Mouse (Mus musculus): ENCODE results near the gene Rab3c. TPM values are rescaled to one million over a fixed set of nuclear protein-coding genes. Genes with fewer than 3 reads are reported as not detected.

The Rab3c gene
- polyA plus RNA-seq, 1 experiment = 0.26 TPM

GRCm38 (mm10) chr13:110018941-110019743, 261.7 kb downstream of the Rab3c start:
- peak; percentile 4 for DNase-seq
- 7% methylated on average over 20 of the region's 20 CpGs for WGBS
- Histone ChIP-seq H3K4me3 (replicated peaks; ENCODE audit: extremely low read depth, low read depth, low read length) (no peak overlapping the region), H3K4me1 (ENCODE audit: control insufficient read depth, insufficient read depth, low read length) (peaks cover 5% of the 10 kb centered on the region; the same call in 1 of the 2 replicates)
- TF ChIP-seq CTCF (IDR thresholded peaks at IDR 0.05; ENCODE audit: insufficient read depth, low read length) (no peak), POLR2A (IDR thresholded peaks at IDR 0.05; ENCODE audit: borderline replicate concordance, extremely low read depth, low read depth, low read length) (no peak)

GRCm38 (mm10) chr13:110018431-110018901, 262.3 kb downstream of the Rab3c start:
- peak; percentile 68 for DNase-seq
- TF ChIP-seq POLR2A (IDR thresholded peaks at IDR 0.05; ENCODE audit: borderline replicate concordance, extremely low read depth, low read depth, low read length) = no peak
- TF ChIP-seq CTCF (IDR thresholded peaks at IDR 0.05; ENCODE audit: insufficient read depth, low read length) = peak; percentile 86
- WGBS = 1% methylated on average over 17 of the region's 17 CpGs
- Histone ChIP-seq H3K4me3 (replicated peaks; ENCODE audit: extremely low read depth, low read depth, low read length) (peak overlapping the region; percentile 43), H3K4me1 (ENCODE audit: control insufficient read depth, insufficient read depth, low read length) (peaks cover 5% of the 10 kb centered on the region; the same call in 1 of the 2 replicates)

- TF ChIP-seq POLR2A (IDR thresholded peaks at IDR 0.05; ENCODE audit: borderline replicate concordance, extremely low read depth, low read depth, low read length) = no peak
- TF ChIP-seq CTCF (IDR thresholded peaks at IDR 0.05; ENCODE audit: insufficient read depth, low read length) = no peak
- Histone ChIP-seq H3K4me3 (replicated peaks; ENCODE audit: extremely low read depth, low read depth, low read length) (no peak overlapping the region), H3K4me1 (ENCODE audit: control insufficient read depth, insufficient read depth, low read length) (no peaks in the 10 kb centered on the region)
- WGBS = 85% methylated on average over 4 of the region's 4 CpGs
- DNase-seq = no peak
Observed at GRCm38 (mm10) chr13:110012029-110012428, 268.8 kb downstream of the Rab3c start.

GRCm38 (mm10) chr13:110010876-110011275, 269.9 kb downstream of the Rab3c start:
- no peak overlapping the region for H3K4me3 ChIP-seq (replicated peaks; ENCODE audit: extremely low read depth, low read depth, low read length)
- no peaks in the 10 kb centered on the region for H3K4me1 ChIP-seq (ENCODE audit: control insufficient read depth, insufficient read depth, low read length)
- TF ChIP-seq POLR2A (IDR thresholded peaks at IDR 0.05; ENCODE audit: borderline replicate concordance, extremely low read depth, low read depth, low read length) = no peak
- no peak for TF ChIP-seq CTCF (IDR thresholded peaks at IDR 0.05; ENCODE audit: insufficient read depth, low read length)
- no peak for DNase-seq
- WGBS = 93% methylated on average over 6 of the region's 6 CpGs

GRCm38 (mm10) chr13:110008539-110008938, 272.3 kb downstream of the Rab3c start:
- 84% methylated on average over 8 of the region's 8 CpGs for WGBS
- TF ChIP-seq POLR2A (IDR thresholded peaks at IDR 0.05; ENCODE audit: borderline replicate concordance, extremely low read depth, low read depth, low read length) (no peak), CTCF (IDR thresholded peaks at IDR 0.05; ENCODE audit: insufficient read depth, low read length) (no peak)
- DNase-seq = no peak
- Histone ChIP-seq H3K4me1 (ENCODE audit: control insufficient read depth, insufficient read depth, low read length) (no peaks in the 10 kb centered on the region), H3K4me3 (replicated peaks; ENCODE audit: extremely low read depth, low read depth, low read length) (no peak overlapping the region)

- WGBS = 36% methylated on average over 21 of the region's 21 CpGs
- H3K4me1 ChIP-seq (ENCODE audit: control insufficient read depth, insufficient read depth, low read length) = no peaks in the 10 kb centered on the region
- DNase-seq = no peak
- no peak overlapping the region for H3K4me3 ChIP-seq (replicated peaks; ENCODE audit: extremely low read depth, low read depth, low read length)
- no peak for TF ChIP-seq CTCF (IDR thresholded peaks at IDR 0.05; ENCODE audit: insufficient read depth, low read length)
Observed at GRCm38 (mm10) chr13:110006106-110006781, 274.6 kb downstream of the Rab3c start.

Other genes with a start within 250 kb of the Rab3c start
- gene Gapt, start 76.2 kb upstream of the Rab3c start, polyA plus RNA-seq (2012; rRNA removed) = 0.59 and 1.5 TPM in 2 replicates
- gene Plk2, start 114.0 kb upstream of the Rab3c start, polyA plus RNA-seq (2012; rRNA removed) = 24.5 and 27.1 TPM in 2 replicates